Mouse (Mus musculus) liver, embryonic 14.5 days (tissue): ENCODE measurements at regions not wholly inside any gene's neighbourhood (a gene's known extent, or its start where the extent isn't known, plus 50 kb on each side); places are given as distances from the start of the nearest gene placed in this dataset.

Source experiments
- ATAC-seq: fragments of 200-750 bp; cut with Nextera tagmentation; 2 replicates; pipeline ENCODE4 v1.8.0; 2017; ENCODE audit warnings: moderate number of reproducible peaks, mild to moderate bottlenecking, moderate library complexity; ENCODE audit not compliant: insufficient read depth
- DNase-seq, 3 experiments: peaks; one replicate each; pipeline ENCODE4 v3.0.0-alpha.2; 2012 to 2013; ENCODE audit warnings: low read depth in 3 of 3, low spot score in 3 of 3
- H3K27ac ChIP-seq: fragments of 300-500 bp; sonication (generic); 2 replicates; pipeline ENCODE4 v1.5.1; 2014; ENCODE audit warnings: moderate library complexity, mild to moderate bottlenecking, control low read depth, inconsistent platforms
- H3K27me3 ChIP-seq: fragments of 300-500 bp; sonication (generic); 2 replicates; pipeline ENCODE4 v1.6.1; 2014; ENCODE audit warnings: mild to moderate bottlenecking, low read length, moderate library complexity; ENCODE audit not compliant: control insufficient read depth, insufficient read depth
- H3K36me3 ChIP-seq: fragments of 300-500 bp; sonication (generic); replicated peaks from 2 replicates; pipeline ENCODE4 v1.6.1; 2014; ENCODE audit warnings: low read depth; ENCODE audit not compliant: control insufficient read depth, insufficient read depth
- H3K4me1 ChIP-seq, 2 experiments: fragments of 200-500 bp in 1 of 2; fragments of 300-500 bp in 1 of 2; sonication (generic) in 1 of 2; replicated peaks; 2 replicates each; pipeline ENCODE4 v1.6.1; 2012 to 2014; ENCODE audit warnings: antibody characterized with exemption in 1 of 2, inconsistent platforms in 1 of 2, low read length in 1 of 2; ENCODE audit not compliant: control insufficient read depth in 2 of 2, insufficient read depth in 2 of 2
- H3K4me2 ChIP-seq: fragments of 300-500 bp; sonication (generic); 2 replicates; pipeline ENCODE4 v1.6.1; 2014; ENCODE audit warnings: low read depth, mild to moderate bottlenecking, control low read depth, moderate library complexity
- H3K4me3 ChIP-seq, 2 experiments: fragments of 200-500 bp in 1 of 2; fragments of 300-500 bp in 1 of 2; sonication (generic) in 1 of 2; 2 replicates each; pipeline ENCODE4 v1.5.1; 2012 to 2014; ENCODE audit warnings: low read depth in 2 of 2, low read length in 2 of 2, mild to moderate bottlenecking in 2 of 2, control low read depth in 1 of 2, inconsistent platforms in 1 of 2, moderate library complexity in 1 of 2; ENCODE audit not compliant: insufficient read depth in 1 of 2
- H3K9ac ChIP-seq: fragments of 300-500 bp; sonication (generic); replicated peaks from 2 replicates; pipeline ENCODE4 v1.6.1; 2014; ENCODE audit warnings: mild to moderate bottlenecking, control low read depth, moderate library complexity
- H3K9me3 ChIP-seq: fragments of 300-500 bp; sonication (generic); 2 replicates; pipeline ENCODE4 v1.6.1; 2016; ENCODE audit warnings: low read length, mixed read lengths; ENCODE audit not compliant: control insufficient read depth
- CTCF ChIP-seq: IDR thresholded peaks from 2 replicates; pipeline ENCODE4 v1.5.1; 2016; ENCODE audit warnings: antibody characterized with exemption, low read depth, control low read depth
- EP300 ChIP-seq: IDR thresholded peaks from 2 replicates; pipeline ENCODE4 v1.6.1; 2016; ENCODE audit warnings: antibody characterized with exemption, low read depth
- WGBS: fragments of 180-500 bp; shearing (Covaris S2); extraction: QIAGEN DNeasy Blood & Tissue Kit; methylation state at CpG from one replicate; pipeline ENCODE4 v1.1.7; 2014; ENCODE audit not compliant: insufficient replicate concordance; 5-methylcytosine and 5-hydroxymethylcytosine counted together

GRCm38 (mm10) chr12:92708466-92708865, 859.5 kb upstream of the Sel1l start:
- no peak overlapping the region for H3K4me3 ChIP-seq
- H3K4me2 ChIP-seq, result no peak overlapping the region
- no peaks in the 10 kb centered on the region for H3K9me3 ChIP-seq
- H3K36me3 ChIP-seq, result no peaks in the 10 kb centered on the region
- no peak overlapping the region for H3K27ac ChIP-seq
- no peak for TF ChIP-seq CTCF
- TF ChIP-seq EP300, result no peak
- no peak overlapping the region for H3K9ac ChIP-seq
- DNase-seq (no peak), ATAC-seq (no peak)
- WGBS, result 47% methylated on average over 3 of the region's 3 CpGs
- H3K27me3 ChIP-seq, result no peaks in the 10 kb centered on the region
- H3K4me1 ChIP-seq, result no peaks in the 10 kb centered on the region

DNA sequence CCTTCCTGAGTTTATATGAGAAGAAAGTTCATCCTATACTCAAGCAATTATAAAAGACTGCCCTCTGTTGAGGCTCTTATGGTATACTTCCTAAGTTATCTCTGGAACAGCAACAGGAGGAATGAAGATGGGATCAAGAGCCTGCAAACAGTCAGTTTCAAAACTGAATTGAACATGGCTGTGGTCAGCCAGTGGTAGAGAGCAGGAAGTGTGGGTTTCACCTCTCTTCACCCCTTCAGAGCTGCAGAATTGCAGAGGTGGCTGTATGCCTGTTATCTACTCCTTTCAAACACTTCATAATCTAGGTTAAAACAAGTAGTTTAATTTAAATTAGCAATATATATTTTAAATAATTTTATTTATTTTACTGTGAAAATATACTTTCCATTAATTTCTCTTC, 854.8 kb upstream of the Sel1l start:
- no peak overlapping the region for H3K4me2 ChIP-seq
- H3K4me3 ChIP-seq, result no peak overlapping the region
- no peaks in the 10 kb centered on the region for H3K4me1 ChIP-seq
- no peaks in the 10 kb centered on the region for H3K27me3 ChIP-seq
- H3K9me3 ChIP-seq, result no peaks in the 10 kb centered on the region
- no peak overlapping the region for H3K9ac ChIP-seq
- H3K27ac ChIP-seq, result no peak overlapping the region
- DNase-seq (no peak), ATAC-seq (no peak)
- H3K36me3 ChIP-seq, result no peaks in the 10 kb centered on the region
- no peak for TF ChIP-seq CTCF
- TF ChIP-seq EP300, result no peak

DNA sequence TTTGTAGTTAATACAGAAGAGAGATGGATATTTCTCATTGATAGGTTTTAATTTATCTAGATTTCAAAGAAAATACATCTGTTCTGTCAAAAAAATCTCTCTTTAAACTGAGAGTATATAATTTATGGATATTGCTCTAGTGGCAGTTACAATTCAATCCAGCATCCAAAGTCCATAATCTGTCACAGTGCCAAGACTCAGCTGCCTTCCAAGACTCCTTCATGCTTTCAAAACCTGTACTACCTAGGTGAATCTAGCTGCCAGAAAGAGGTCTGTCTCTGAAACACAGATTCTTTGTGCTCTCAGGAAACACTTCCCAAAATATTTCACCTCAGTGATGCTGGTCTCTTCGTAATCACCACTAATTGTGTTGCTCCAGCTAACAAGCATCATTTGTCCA, 844.0 kb upstream of the Sel1l start:
- no peaks in the 10 kb centered on the region for H3K4me1 ChIP-seq
- H3K4me3 ChIP-seq, result no peak overlapping the region
- TF ChIP-seq EP300 (no peak), CTCF (no peak)
- WGBS, result 56% methylated on average over 1 of the region's 1 CpGs
- H3K27ac ChIP-seq, result no peak overlapping the region
- no peaks in the 10 kb centered on the region for H3K27me3 ChIP-seq
- no peaks in the 10 kb centered on the region for H3K9me3 ChIP-seq
- H3K36me3 ChIP-seq, result no peaks in the 10 kb centered on the region
- H3K4me2 ChIP-seq, result no peak overlapping the region
- ATAC-seq, result no peak
- no peak for DNase-seq
- no peak overlapping the region for H3K9ac ChIP-seq

DNA sequence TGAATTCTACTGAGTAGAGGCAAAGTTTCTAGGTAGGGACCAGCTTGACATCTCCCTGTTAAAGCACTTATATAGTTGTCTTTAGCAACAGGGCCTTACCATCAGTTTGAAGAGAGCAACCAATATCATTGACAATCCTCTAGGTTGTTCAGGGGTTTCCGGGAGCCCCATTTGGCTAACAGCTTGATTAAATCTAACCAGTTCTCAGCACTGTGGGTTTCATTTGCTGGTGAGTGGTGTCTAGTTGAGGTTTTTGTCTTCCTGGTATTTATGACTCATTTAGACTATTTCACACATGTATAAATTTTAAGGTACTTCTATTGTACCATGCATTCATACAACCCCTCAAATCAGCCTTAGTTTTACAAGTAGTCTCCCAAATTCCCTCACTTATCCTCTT, 823.4 kb upstream of the Sel1l start:
- no peak overlapping the region for H3K9ac ChIP-seq
- no peaks in the 10 kb centered on the region for H3K9me3 ChIP-seq
- H3K36me3 ChIP-seq, result no peaks in the 10 kb centered on the region
- no peak overlapping the region for H3K4me3 ChIP-seq
- no peaks in the 10 kb centered on the region for H3K4me1 ChIP-seq
- ATAC-seq (no peak), DNase-seq (no peak)
- no peak overlapping the region for H3K4me2 ChIP-seq
- no peak overlapping the region for H3K27ac ChIP-seq
- 60% methylated on average over 1 of the region's 1 CpGs for WGBS
- TF ChIP-seq CTCF, result no peak
- TF ChIP-seq EP300, result no peak
- H3K27me3 ChIP-seq, result no peaks in the 10 kb centered on the region

- no peaks in the 10 kb centered on the region for H3K9me3 ChIP-seq
- no peak for TF ChIP-seq EP300
- TF ChIP-seq CTCF, result no peak
- no peak overlapping the region for H3K4me3 ChIP-seq
- no peak overlapping the region for H3K27ac ChIP-seq
- DNase-seq (no peak), ATAC-seq (no peak)
- no peak overlapping the region for H3K9ac ChIP-seq
- no peaks in the 10 kb centered on the region for H3K36me3 ChIP-seq
- no peak overlapping the region for H3K4me2 ChIP-seq
- 61% methylated on average over 2 of the region's 2 CpGs for WGBS
- H3K27me3 ChIP-seq, result no peaks in the 10 kb centered on the region
- no peaks in the 10 kb centered on the region for H3K4me1 ChIP-seq
These were observed 797.7 kb upstream of the Sel1l start for GRCm38 (mm10) chr12:92646634-92647033.
